Mouse (Mus musculus): Measurements from ENCODE around the gene Gm10320.

Gm10320 gene

GRCm38 (mm10) chr13:98485440-98485839, 6.4 kb downstream of the Gm10320 start:
- ChIA-PET POLR2A (interaction anchor here in 1 of 4 experiments (1.2 to 1.8 kb wide), 2 partner anchors 11 to 20 kb away, joined by 4 read pairs; no protein-coding TSS in a partner anchor), CTCF (interaction anchor here in 2 of 4 experiments (0.5 to 0.6 kb wide), 3 partner anchors 12 to 24 kb away, joined by 3 to 5 read pairs (median 3); no protein-coding TSS in a partner anchor)

- ChIA-PET POLR2A (no interaction called here), CTCF (no interaction called here)
Observed at GRCm38 (mm10) chr13:98477991-98478390, 13.8 kb downstream of the Gm10320 start.

DNA sequence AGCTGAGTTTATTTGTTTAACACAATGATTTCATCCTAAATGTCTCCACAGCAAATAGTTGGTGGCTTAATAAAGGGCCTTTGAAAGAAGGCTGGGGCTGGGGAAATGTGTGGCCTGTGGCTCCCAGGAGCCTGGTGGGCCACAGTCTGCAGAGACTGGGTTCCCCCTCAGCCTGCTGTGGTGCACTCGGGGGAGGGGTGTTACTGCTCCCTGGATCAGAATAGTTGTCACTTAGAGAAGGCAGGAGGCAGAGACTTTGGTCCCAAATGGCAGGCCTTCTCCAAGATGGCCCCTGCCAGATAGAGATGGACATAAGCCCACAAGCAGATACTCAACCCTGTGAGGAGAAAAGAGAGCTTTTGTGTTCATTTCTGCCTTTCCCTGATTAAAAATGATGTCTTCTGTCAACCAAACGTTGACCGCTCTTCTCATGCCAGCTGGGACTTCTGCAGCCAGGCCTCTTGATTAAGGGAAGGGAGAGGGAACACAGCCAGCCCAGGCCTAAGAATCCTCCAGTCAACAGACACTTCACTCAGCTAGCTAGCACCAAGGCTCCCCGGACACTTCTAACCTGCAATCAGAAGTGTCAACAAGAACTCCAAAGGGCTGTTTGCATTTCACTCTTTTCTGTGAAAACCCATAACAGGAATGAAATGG, 14.8 kb downstream of the Gm10320 start:
- POLR2A ChIA-PET = interaction anchor here in 1 of 4 experiments (0.6 to 0.7 kb wide), 2 partner anchors 56 to 186 kb away, joined by 3 read pairs; no protein-coding TSS in a partner anchor
- CTCF ChIA-PET = no interaction called here

- ChIA-PET POLR2A (no interaction called here), CTCF (interaction anchor here in 1 of 4 experiments (0.5 kb wide), 1 partner anchor 15 kb away, joined by 3 read pairs; no protein-coding TSS in a partner anchor)
Observed at GRCm38 (mm10) chr13:98476175-98476838, 15.5 kb downstream of the Gm10320 start.

- CTCF ChIA-PET = interaction anchor here in 1 of 4 experiments (0.5 kb wide), 1 partner anchor 16 kb away, joined by 3 read pairs; no protein-coding TSS in a partner anchor
- POLR2A ChIA-PET = no interaction called here
Observed at GRCm38 (mm10) chr13:98475681-98476080, 16.1 kb downstream of the Gm10320 start.

- ChIA-PET CTCF (interaction anchor here in 1 of 4 experiments (0.7 kb wide), 1 partner anchor 12 kb away, joined by 3 read pairs; no protein-coding TSS in a partner anchor), POLR2A (interaction anchor here in 2 of 4 experiments (0.7 to 1.0 kb wide), 2 partner anchors 52 to 222 kb away, joined by 3 read pairs; no protein-coding TSS in a partner anchor)
Observed at GRCm38 (mm10) chr13:98473034-98473433, 18.8 kb downstream of the Gm10320 start.

GRCm38 (mm10) chr13:98471756-98472155, 20.0 kb downstream of the Gm10320 start:
- CTCF ChIA-PET = interaction anchor here in 2 of 4 experiments (0.6 to 1.4 kb wide), 2 partner anchors 13 to 120 kb away, joined by 3 read pairs; no protein-coding TSS in a partner anchor
- POLR2A ChIA-PET = interaction anchor here in 2 of 4 experiments (0.5 to 0.6 kb wide), 2 partner anchors 99 to 1411 kb away, joined by 3 read pairs; no protein-coding TSS in a partner anchor

DNA sequence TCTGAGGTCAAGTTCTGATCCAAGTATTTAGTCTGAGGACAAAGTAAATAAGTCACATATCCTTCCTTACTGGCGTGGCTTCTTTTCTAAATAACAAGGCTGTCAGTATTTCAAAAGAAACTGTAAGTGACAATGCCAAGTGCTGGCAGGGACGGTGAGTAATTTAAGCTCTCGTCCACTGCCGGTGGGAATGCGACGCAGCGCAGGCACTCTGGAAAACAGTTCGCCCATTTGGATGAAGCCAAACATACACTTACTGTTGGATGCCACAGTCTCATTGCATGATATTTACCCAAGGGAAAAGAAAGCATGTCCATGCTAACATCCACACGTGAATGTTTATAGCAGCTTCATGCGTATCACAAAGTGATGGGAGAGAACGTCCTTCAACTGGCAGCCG, 21.5 kb downstream of the Gm10320 start:
- ChIA-PET CTCF (no interaction called here), POLR2A (interaction anchor here in 1 of 4 experiments (0.7 kb wide), 2 partner anchors 22 to 153 kb away, joined by 3 read pairs; no protein-coding TSS in a partner anchor)

- ChIA-PET POLR2A (no interaction called here), CTCF (interaction anchor here in 1 of 4 experiments (0.5 kb wide), 1 partner anchor 9 kb away, joined by 3 read pairs; no protein-coding TSS in a partner anchor)
Observed at GRCm38 (mm10) chr13:98469916-98470315, 21.9 kb downstream of the Gm10320 start.

DNA sequence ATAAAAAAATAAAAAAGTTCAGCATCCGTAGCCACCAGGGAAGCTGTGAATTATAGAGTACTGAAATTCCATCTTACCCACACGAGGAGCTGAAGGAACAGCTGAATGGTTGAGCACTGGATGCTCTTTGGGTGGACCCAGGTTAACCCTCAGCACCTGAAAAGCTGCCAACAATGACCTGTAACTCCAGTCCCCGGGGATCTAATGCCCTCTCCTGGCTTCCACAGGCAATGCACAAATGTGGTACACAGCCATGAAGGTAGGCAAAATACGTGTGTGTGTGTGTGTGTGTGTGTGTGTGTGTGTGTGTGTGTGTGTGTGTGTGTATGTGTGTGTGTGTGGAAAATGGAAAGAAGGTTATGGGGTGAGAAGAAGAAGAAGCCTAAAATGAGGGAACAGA, 30.3 kb downstream of the Gm10320 start:
- POLR2A ChIA-PET = interaction anchor here in 1 of 4 experiments (1.0 kb wide), 1 partner anchor 145 kb away, joined by 4 read pairs; the partner anchor contains the start of gene Btf3
- CTCF ChIA-PET = interaction anchor here (0.6 to 2.1 kb wide), 10 partner anchors 8 to 431 kb away, joined by 3 to 14 read pairs (median 4); no protein-coding TSS in a partner anchor

DNA sequence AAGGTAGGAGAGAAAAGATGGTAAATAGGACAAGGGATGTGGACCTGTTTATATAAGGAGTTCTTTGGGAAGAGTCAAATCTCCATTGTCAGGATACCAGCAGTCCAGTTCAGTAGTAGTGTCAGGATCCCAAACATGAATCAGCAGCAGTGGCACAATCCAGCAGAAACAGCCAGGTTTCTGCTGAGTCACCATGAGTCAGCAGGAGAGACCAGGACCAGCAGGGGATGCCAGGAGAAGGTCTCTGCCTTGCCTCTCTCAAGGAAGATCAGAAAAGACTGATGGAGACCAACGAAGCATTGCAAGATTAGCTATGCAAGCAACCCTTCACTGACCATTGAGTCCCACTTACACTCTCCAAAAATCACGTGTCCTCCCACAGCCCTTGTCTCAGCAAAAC, 35.4 kb downstream of the Gm10320 start:
- CTCF ChIA-PET = interaction anchor here in 1 of 4 experiments (1.5 kb wide), 1 partner anchor 105 kb away, joined by 4 read pairs; no protein-coding TSS in a partner anchor
- POLR2A ChIA-PET = interaction anchor here in 1 of 4 experiments (1.1 kb wide), 1 partner anchor 148 kb away, joined by 3 read pairs; no protein-coding TSS in a partner anchor

DNA sequence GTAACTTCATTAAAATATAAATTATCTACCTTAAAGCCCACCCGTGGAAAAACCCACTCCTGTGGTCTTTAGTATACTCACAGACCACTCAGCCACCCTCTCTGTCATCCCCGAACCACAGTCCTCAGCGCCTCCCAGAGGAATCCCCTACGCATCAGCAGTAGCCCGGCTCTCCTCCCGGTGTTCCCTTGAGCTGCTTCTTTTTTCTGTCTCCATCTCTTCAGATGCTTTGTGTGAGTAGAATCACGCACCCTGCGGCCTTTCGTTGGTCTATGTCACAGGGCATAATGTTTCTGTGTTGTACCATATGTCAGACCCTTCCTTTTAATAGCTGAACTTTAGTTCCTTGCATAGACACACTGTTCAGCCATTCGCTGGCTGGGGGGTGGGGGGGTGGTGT, 36.2 kb downstream of the Gm10320 start:
- ChIA-PET CTCF (interaction anchor here in 3 of 4 experiments (0.6 to 1.5 kb wide), 3 partner anchors 53 to 104 kb away, joined by 3 to 5 read pairs (median 4); no protein-coding TSS in a partner anchor), POLR2A (interaction anchor here in 3 of 4 experiments (0.6 to 1.0 kb wide), 3 partner anchors 47 to 150 kb away, joined by 3 read pairs; no protein-coding TSS in a partner anchor)

GRCm38 (mm10) chr13:98454224-98454967, 37.4 kb downstream of the Gm10320 start:
- CTCF ChIA-PET = interaction anchor here in 1 of 4 experiments (0.6 kb wide), 1 partner anchor 185 kb away, joined by 6 read pairs; no protein-coding TSS in a partner anchor

DNA sequence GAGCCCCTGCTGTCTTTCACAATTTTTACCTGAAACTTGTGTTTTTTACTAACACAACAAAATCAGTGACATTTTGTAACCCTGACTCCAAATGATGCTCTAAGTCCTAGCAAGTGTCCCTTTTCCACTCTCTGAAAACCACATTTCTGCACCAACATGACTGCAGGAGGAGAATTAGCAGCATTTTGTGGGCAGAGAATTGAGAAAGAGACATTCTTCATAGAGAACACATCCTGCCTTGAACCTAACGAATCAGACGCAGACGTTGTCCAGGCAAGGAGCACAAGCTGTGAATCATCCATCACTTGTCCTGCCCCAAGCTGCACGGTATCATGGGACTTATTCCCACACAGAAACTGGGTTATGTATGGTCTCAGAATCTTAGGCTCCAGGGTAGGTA, 38.7 kb downstream of the Gm10320 start:
- ChIA-PET CTCF (no interaction called here), POLR2A (no interaction called here)

More at GRCm38 (mm10) chr13:98454224-98454967, 37.4 kb downstream of the Gm10320 start:
- POLR2A ChIA-PET = interaction anchor here in 1 of 4 experiments (1.0 kb wide), 1 partner anchor 149 kb away, joined by 3 read pairs; no protein-coding TSS in a partner anchor

DNA sequence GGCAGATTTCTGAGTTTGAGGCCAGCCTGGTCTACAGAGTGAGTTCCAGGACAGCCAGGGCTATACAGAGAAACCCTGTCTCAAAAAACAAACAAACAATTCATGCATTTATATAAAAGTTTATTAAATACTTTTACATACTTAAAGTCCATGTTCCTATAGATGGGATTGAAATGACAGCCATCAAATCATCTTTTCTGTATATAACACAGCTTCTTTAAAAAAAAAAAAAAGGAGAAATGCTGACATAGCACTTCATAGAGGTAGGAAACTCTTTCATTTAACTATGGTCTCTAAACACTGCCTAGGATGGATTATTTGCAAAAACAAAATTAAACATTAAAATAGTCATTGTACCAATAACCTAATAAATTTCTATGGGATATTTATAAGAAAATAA, 43.1 kb downstream of the Gm10320 start:
- POLR2A ChIA-PET = interaction anchor here in 1 of 4 experiments (0.6 kb wide), 1 partner anchor 22 kb away, joined by 3 read pairs; no protein-coding TSS in a partner anchor
- CTCF ChIA-PET = interaction anchor here in 1 of 4 experiments (0.6 kb wide), 1 partner anchor 115 kb away, joined by 5 read pairs; no protein-coding TSS in a partner anchor

DNA sequence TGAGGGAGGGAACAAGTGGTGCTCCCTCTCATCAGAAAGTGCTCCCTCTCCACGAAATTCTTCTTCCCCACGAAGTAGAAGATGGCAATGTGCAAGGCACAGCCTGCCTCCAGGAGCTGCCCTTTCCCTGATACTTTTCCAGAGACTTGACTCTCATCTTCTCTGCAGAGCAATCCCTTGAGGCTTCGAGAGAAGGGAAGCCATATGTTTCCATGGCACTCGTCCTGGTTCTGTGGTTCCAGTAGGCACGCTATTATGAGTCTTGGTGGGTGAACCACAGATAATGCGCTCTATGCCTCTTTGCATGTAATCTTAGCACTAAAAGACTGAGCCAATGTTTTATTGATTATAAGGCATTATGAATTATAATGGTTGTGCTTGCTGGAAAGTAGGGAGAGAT, 44.1 kb downstream of the Gm10320 start:
- ChIA-PET CTCF (no interaction called here), POLR2A (no interaction called here)

DNA sequence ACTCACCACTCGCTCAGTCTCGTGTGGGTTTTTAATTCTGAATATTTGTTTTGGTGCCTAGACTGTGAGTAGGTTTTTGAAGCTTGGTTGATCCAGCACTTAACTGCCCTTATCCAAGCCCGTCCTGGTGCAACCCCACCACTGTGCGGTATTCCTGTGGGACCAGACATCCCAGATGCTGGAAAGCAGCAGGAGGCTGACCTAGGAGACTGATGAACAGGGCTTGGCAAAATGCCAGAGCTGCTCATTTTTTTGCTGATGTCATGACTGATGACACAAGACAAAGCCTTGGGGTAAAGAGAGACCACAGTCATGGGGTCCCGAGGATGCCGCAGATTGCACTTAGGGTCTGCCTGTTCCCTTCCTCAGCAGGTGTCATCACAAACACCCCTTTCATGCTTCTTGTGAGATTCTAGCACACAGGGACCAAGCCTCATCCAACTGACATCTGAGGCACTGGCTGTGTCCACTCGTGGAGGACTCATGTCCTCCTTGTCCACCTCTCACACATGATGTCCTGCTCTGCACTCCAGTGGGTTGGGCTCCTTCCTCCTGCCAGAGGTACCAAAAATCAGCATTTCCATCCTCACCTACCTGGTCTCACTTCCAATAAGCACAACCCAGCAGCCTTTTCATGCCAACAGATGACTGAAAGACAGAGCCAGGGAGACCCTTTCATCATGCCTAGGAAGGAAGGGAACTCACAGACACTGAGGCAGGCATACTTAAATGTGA, 46.2 kb downstream of the Gm10320 start:
- POLR2A ChIA-PET = no interaction called here
- CTCF ChIA-PET = no interaction called here

GRCm38 (mm10) chr13:98441001-98441400, 50.8 kb downstream of the Gm10320 start:
- CTCF ChIA-PET = no interaction called here

More at GRCm38 (mm10) chr13:98441001-98441400, 50.8 kb downstream of the Gm10320 start:
- POLR2A ChIA-PET = interaction anchor here in 1 of 4 experiments (0.6 kb wide), 1 partner anchor 30 kb away, joined by 3 read pairs; no protein-coding TSS in a partner anchor
